Mouse (Mus musculus) midbrain, embryonic 14.5 days (tissue): ENCODE data around the gene Palld. TPM values are rescaled to one million over a fixed set of nuclear protein-coding genes. Genes with fewer than 3 reads are reported as not detected.

Experiments used
- ATAC-seq: fragments of 200-750 bp; cut with Nextera tagmentation; 2 replicates; pipeline ENCODE4 v1.8.0; 2017; ENCODE audit warnings: moderate number of reproducible peaks, moderate library complexity; ENCODE audit not compliant: low FRiP score, low TSS enrichment
- DNase-seq: peaks from one replicate; pipeline ENCODE4 v3.0.0-alpha.2; 2015
- H3K27ac ChIP-seq: fragments of 300-500 bp; sonication (generic); replicated peaks from 2 replicates; pipeline ENCODE4 v1.5.1; 2014; ENCODE audit warnings: mild to moderate bottlenecking, low read depth, low read length, moderate library complexity
- H3K27me3 ChIP-seq: fragments of 300-500 bp; sonication (generic); 2 replicates; pipeline ENCODE4 v1.6.1; 2014; ENCODE audit warnings: low read length, control low read depth, mixed read lengths; ENCODE audit not compliant: control insufficient read depth, insufficient read depth
- H3K36me3 ChIP-seq: fragments of 300-500 bp; sonication (generic); 2 replicates; pipeline ENCODE4 v1.6.1; 2014; ENCODE audit warnings: low read length, control low read depth; ENCODE audit not compliant: control insufficient read depth, insufficient read depth
- H3K4me1 ChIP-seq: fragments of 300-500 bp; sonication (generic); 2 replicates; pipeline ENCODE4 v1.6.1; 2014; ENCODE audit warnings: mild to moderate bottlenecking, antibody characterized with exemption, low read length, control low read depth; ENCODE audit not compliant: control insufficient read depth, insufficient read depth
- H3K4me2 ChIP-seq: fragments of 300-500 bp; sonication (generic); 2 replicates; pipeline ENCODE4 v1.6.1; 2014; ENCODE audit warnings: mild to moderate bottlenecking, low read length, moderate library complexity
- H3K4me3 ChIP-seq: fragments of 300-500 bp; sonication (generic); replicated peaks from 2 replicates; pipeline ENCODE4 v1.5.1; 2014; ENCODE audit warnings: low read depth, low read length
- H3K9ac ChIP-seq: fragments of 300-500 bp; sonication (generic); replicated peaks from 2 replicates; pipeline ENCODE4 v1.6.1; 2014; ENCODE audit warnings: mild to moderate bottlenecking, low read length, moderate library complexity
- H3K9me3 ChIP-seq: fragments of 300-500 bp; sonication (generic); 2 replicates; pipeline ENCODE4 v1.6.1; 2016; ENCODE audit warnings: low read length, control low read depth, mixed read lengths; ENCODE audit not compliant: control insufficient read depth
- WGBS: fragments of 180-500 bp; shearing (Covaris S2); extraction: QIAGEN DNeasy Blood & Tissue Kit; methylation state at CpG from one replicate; pipeline ENCODE4 v1.1.7; 2014; 5-methylcytosine and 5-hydroxymethylcytosine counted together
- polyA plus RNA-seq: library from polyadenylated mRNA; unstranded; fragments of >200 nt; fragmentation: Nextera tagmentation; extraction: Ambion mirVana; gene quantifications from 2 replicates; pipeline ENCODE4 v1.2.1, GENCODE M21; 2014

Gene Palld
- polyA plus RNA-seq, 1 experiment from 2014 or later, result 19.4 TPM

- DNase-seq (no peak), ATAC-seq (no peak)
- no peak overlapping the region for H3K9ac ChIP-seq
- H3K9me3 ChIP-seq, result 0 out of 2 replicates have a peak, but pooled peaks cover 8% of the 10 kb centered on the region
- H3K4me2 ChIP-seq, result no peak overlapping the region
- peaks cover 9% of the 10 kb centered on the region; the same call in 1 of the 2 replicates for H3K4me1 ChIP-seq
- 69% methylated on average over 6 of the region's 6 CpGs for WGBS
- no peaks in the 10 kb centered on the region for H3K27me3 ChIP-seq
- H3K27ac ChIP-seq, result no peak overlapping the region
- H3K36me3 ChIP-seq, result peaks cover 11% of the 10 kb centered on the region; the same call in 1 of the 2 replicates
- H3K4me3 ChIP-seq, result no peak overlapping the region
Measured at GRCm38 (mm10) chr8:61552221-61552620, 350.3 kb downstream of the Palld start.

GRCm38 (mm10) chr8:61550006-61550748 is 352.3 kb downstream of the Palld start:
- 49% methylated on average over 27 of the region's 27 CpGs for WGBS
- H3K27ac ChIP-seq, result no peak overlapping the region
- no peak for DNase-seq
- H3K4me3 ChIP-seq, result no peak overlapping the region
- H3K9me3 ChIP-seq, result 0 out of 2 replicates have a peak, but pooled peaks cover 8% of the 10 kb centered on the region
- peaks cover 4% of the 10 kb centered on the region; the same call in 1 of the 2 replicates for H3K4me1 ChIP-seq
- H3K4me2 ChIP-seq, result no peak overlapping the region
- ATAC-seq, result no peak; the same call in 1 of the 2 replicates
- peaks cover 11% of the 10 kb centered on the region; the same call in 1 of the 2 replicates for H3K36me3 ChIP-seq
- no peaks in the 10 kb centered on the region for H3K27me3 ChIP-seq
- no peak overlapping the region for H3K9ac ChIP-seq

- Histone ChIP-seq H3K27ac (no peak overlapping the region), H3K4me3 (no peak overlapping the region), H3K9me3 (0 out of 2 replicates have a peak, but pooled peaks cover 8% of the 10 kb centered on the region), H3K4me1 (no peaks in the 10 kb centered on the region), H3K4me2 (no peak overlapping the region), H3K36me3 (peaks cover 11% of the 10 kb centered on the region; the same call in 1 of the 2 replicates), H3K9ac (no peak overlapping the region), H3K27me3 (no peaks in the 10 kb centered on the region)
- DNase-seq (no peak), ATAC-seq (no peak; the same call in 1 of the 2 replicates)
- 68% methylated on average over 41 of the region's 41 CpGs for WGBS
Measured at GRCm38 (mm10) chr8:61549585-61549984, 352.9 kb downstream of the Palld start.

- Histone ChIP-seq H3K4me3 (no peak overlapping the region), H3K4me2 (no peak overlapping the region), H3K4me1 (no peaks in the 10 kb centered on the region), H3K36me3 (peaks cover 3% of the 10 kb centered on the region; the same call in 1 of the 2 replicates), H3K27ac (no peak overlapping the region), H3K27me3 (no peaks in the 10 kb centered on the region), H3K9ac (no peak overlapping the region), H3K9me3 (no peaks in the 10 kb centered on the region)
- WGBS, result 52% methylated on average over 7 of the region's 7 CpGs
- ATAC-seq, result peak; percentile 70; the same call in 1 of the 2 replicates
- DNase-seq, result peak; percentile 95
Measured at GRCm38 (mm10) chr8:61539828-61540500, 362.5 kb downstream of the Palld start.

GRCm38 (mm10) chr8:61537471-61537870 is 365.0 kb downstream of the Palld start:
- 89% methylated on average over 5 of the region's 5 CpGs for WGBS
- Histone ChIP-seq H3K27me3 (no peaks in the 10 kb centered on the region), H3K27ac (no peak overlapping the region), H3K4me2 (no peak overlapping the region), H3K4me1 (no peaks in the 10 kb centered on the region), H3K4me3 (no peak overlapping the region), H3K9me3 (no peaks in the 10 kb centered on the region), H3K36me3 (peaks cover 3% of the 10 kb centered on the region; the same call in 1 of the 2 replicates), H3K9ac (no peak overlapping the region)
- DNase-seq, result no peak
- ATAC-seq, result no peak

GRCm38 (mm10) chr8:61535472-61535871 is 367.0 kb downstream of the Palld start:
- no peak overlapping the region for H3K4me2 ChIP-seq
- WGBS, result 80% methylated on average over 11 of the region's 11 CpGs
- H3K4me1 ChIP-seq, result no peaks in the 10 kb centered on the region
- no peak overlapping the region for H3K9ac ChIP-seq
- no peaks in the 10 kb centered on the region for H3K27me3 ChIP-seq
- DNase-seq (peak; percentile 40), ATAC-seq (no peak)
- no peak overlapping the region for H3K27ac ChIP-seq
- no peak overlapping the region for H3K4me3 ChIP-seq
- H3K36me3 ChIP-seq, result peaks cover 3% of the 10 kb centered on the region; the same call in 1 of the 2 replicates
- no peaks in the 10 kb centered on the region for H3K9me3 ChIP-seq

- Histone ChIP-seq H3K9ac (no peak overlapping the region), H3K27me3 (no peaks in the 10 kb centered on the region), H3K9me3 (no peaks in the 10 kb centered on the region), H3K4me2 (no peak overlapping the region), H3K36me3 (peaks cover 3% of the 10 kb centered on the region; the same call in 1 of the 2 replicates), H3K27ac (no peak overlapping the region), H3K4me1 (no peaks in the 10 kb centered on the region), H3K4me3 (no peak overlapping the region)
- ATAC-seq (no peak), DNase-seq (no peak)
- 45% methylated on average over 16 of the region's 16 CpGs for WGBS
Measured at GRCm38 (mm10) chr8:61533356-61533926, 369.0 kb downstream of the Palld start.

GRCm38 (mm10) chr8:61532831-61533230 is 369.7 kb downstream of the Palld start:
- ATAC-seq, result no peak
- Histone ChIP-seq H3K4me2 (no peak overlapping the region), H3K9ac (no peak overlapping the region), H3K9me3 (no peaks in the 10 kb centered on the region), H3K27me3 (no peaks in the 10 kb centered on the region), H3K4me3 (no peak overlapping the region), H3K4me1 (no peaks in the 10 kb centered on the region), H3K27ac (no peak overlapping the region), H3K36me3 (no peaks in the 10 kb centered on the region)
- DNase-seq, result no peak
- WGBS, result 85% methylated on average over 5 of the region's 5 CpGs
